ENCODE assay signal across 9 mouse cellular contexts in genomic region chr11:96595890-96596289, GRCm38 (mm10).
A peak's percentile ranks its signal among the peaks of the same experiment; 100 is the strongest.
DNase-seq lines count a peak whose midpoint lies in the region; ATAC-seq lines count a peak whose summit lies in the region.
"Had no signal": no experiment of that assay in that cellular context is flagged by ENCODE, and none has a peak within 500 bp of the region (broad histone marks: within the 10 kb centered on the region; RNA-seq: fewer than 3 reads in every experiment).

No protein-coding gene starts in this region.

- intact Hi-C loops in heart, postnatal 10 days (cut with DNase I) = no loop called here

- no peak overlapping the region for H3K4me3 ChIP-seq in heart, embryonic 11.5 days (ENCODE audit: low read depth, low read length)
- H3K4me3 ChIP-seq in hindbrain, embryonic 13.5 days = peak overlapping the region; percentile 28
- peak overlapping the region; percentile 23; the same call in 1 of the 2 replicates for H3K4me3 ChIP-seq in midbrain, embryonic 10.5 days

- H3K4me1 ChIP-seq in heart, embryonic 11.5 days (ENCODE audit: control insufficient read depth, insufficient read depth, low read length) = no peaks in the 10 kb centered on the region
- H3K4me1 ChIP-seq in hindbrain, embryonic 13.5 days (replicated peaks) = peaks cover 35% of the 10 kb centered on the region
- H3K4me1 ChIP-seq in midbrain, embryonic 10.5 days = peaks cover 21% of the 10 kb centered on the region

- no peak overlapping the region for H3K9ac ChIP-seq in heart, embryonic 11.5 days (ENCODE audit: low read depth, low read length)
- H3K9ac ChIP-seq in hindbrain, embryonic 13.5 days = peak overlapping the region; percentile 67

- H3K27me3 ChIP-seq in heart, embryonic 11.5 days (ENCODE audit: control insufficient read depth, insufficient read depth, low read length) = peaks cover 4% of the 10 kb centered on the region; the same call in 1 of the 2 replicates
- H3K27me3 ChIP-seq in hindbrain, embryonic 13.5 days = no peaks in the 10 kb centered on the region
- no peaks in the 10 kb centered on the region for H3K27me3 ChIP-seq in midbrain, embryonic 10.5 days (ENCODE audit: low read depth, poor library complexity, severe bottlenecking)

- H3K27ac ChIP-seq in heart, embryonic 11.5 days (ENCODE audit: low read depth, low read length) = no peak overlapping the region
- peak overlapping the region; percentile 91 for H3K27ac ChIP-seq in hindbrain, embryonic 13.5 days
- peak overlapping the region; percentile 33; the same call in 1 of the 2 replicates for H3K27ac ChIP-seq in midbrain, embryonic 10.5 days (replicated peaks)

- 32% methylated on average over 12 of the region's 12 CpGs for WGBS in heart, embryonic 11.5 days (ENCODE audit: insufficient replicate concordance)
- 20% methylated on average over 12 of the region's 12 CpGs for WGBS in hindbrain, embryonic 13.5 days
- WGBS in midbrain, embryonic 10.5 days = 60% methylated on average over 12 of the region's 12 CpGs

- no peaks in the 10 kb centered on the region for H3K36me3 ChIP-seq in heart, embryonic 11.5 days (ENCODE audit: control insufficient read depth, insufficient read depth, low read length)
- no peaks in the 10 kb centered on the region for H3K36me3 ChIP-seq in hindbrain, embryonic 13.5 days
- H3K36me3 ChIP-seq in midbrain, embryonic 10.5 days = no peaks in the 10 kb centered on the region

- no peaks in the 10 kb centered on the region for H3K9me3 ChIP-seq in heart, embryonic 11.5 days (replicated peaks; ENCODE audit: control insufficient read depth, low read length)
- no peaks in the 10 kb centered on the region for H3K9me3 ChIP-seq in hindbrain, embryonic 13.5 days
- no peaks in the 10 kb centered on the region for H3K9me3 ChIP-seq in midbrain, embryonic 10.5 days (replicated peaks)

- ATAC-seq in heart, embryonic 11.5 days (replicated peaks; ENCODE audit: insufficient number of reproducible peaks, low FRiP score, low TSS enrichment) = no peak
- no peak for ATAC-seq in hindbrain, embryonic 13.5 days (ENCODE audit: low FRiP score)
- no peak for ATAC-seq in monocyte, adult 5-6 weeks (replicated peaks; ENCODE audit: insufficient number of reproducible peaks, low FRiP score, low TSS enrichment, poor library complexity, severe bottlenecking)

- DNase-seq in heart, postnatal 10 days = no peak
- peak; percentile 18 for DNase-seq in A20 (ENCODE audit: low read depth, low spot score)
- DNase-seq in midbrain, embryonic 10.5 days (ENCODE audit: low spot score) = no peak
- DNase-seq in c-Kit-positive CD71-positive TER-119-positive erythroid progenitor cells, embryonic 14.5 days (ENCODE audit: low spot score) = no peak
- DNase-seq in thymus, postnatal 14 days = no peak
- DNase-seq: cerebellum, adult 9-11 months had no signal

- H3K4me2 ChIP-seq in heart, embryonic 11.5 days = peak overlapping the region; percentile 38
- peak overlapping the region; percentile 47 for H3K4me2 ChIP-seq in hindbrain, embryonic 13.5 days
